Mouse (Mus musculus) spleen, postnatal 10 days (tissue): ENCODE results near the gene Cc2d1a.

Experiments
- DNase-seq, 2 experiments: peaks; one replicate each; pipeline ENCODE4 v3.0.0; 2021 to 2022; ENCODE audit warnings: low spot score in 2 of 2

Cc2d1a gene

GRCm38 (mm10) chr8:84104697-84105609 lies 42.8 kb downstream of the Cc2d1a start, which contains the start of gene Dcaf15:
Gene Dcaf15, minus strand, starts transcription at chr8:84104768.
- DNase-seq = peak; percentile 98 to 100

GRCm38 (mm10) chr8:84104221-84104620 lies 43.5 kb downstream of the Cc2d1a start:
- DNase-seq = peak in 1 of 2 experiments; percentile 80

- DNase-seq = peak in 1 of 2 experiments; percentile 25
Measured at GRCm38 (mm10) chr8:84103601-84104000, 44.1 kb downstream of the Cc2d1a start.

GRCm38 (mm10) chr8:84101476-84102270 lies 46.1 kb downstream of the Cc2d1a start:
- DNase-seq = no peak

- DNase-seq = no peak
Measured at GRCm38 (mm10) chr8:84098376-84098775, 49.4 kb downstream of the Cc2d1a start.

GRCm38 (mm10) chr8:84096061-84096460 lies 51.7 kb downstream of the Cc2d1a start:
- DNase-seq = no peak

GRCm38 (mm10) chr8:84090585-84090984 lies 57.2 kb downstream of the Cc2d1a start:
- no peak for DNase-seq

GRCm38 (mm10) chr8:84089277-84089676 lies 58.5 kb downstream of the Cc2d1a start:
- DNase-seq = no peak

GRCm38 (mm10) chr8:84087821-84088220 lies 59.9 kb downstream of the Cc2d1a start:
- DNase-seq = no peak

GRCm38 (mm10) chr8:84087156-84087555 lies 60.6 kb downstream of the Cc2d1a start:
- no peak for DNase-seq

- no peak for DNase-seq
Measured at GRCm38 (mm10) chr8:84084341-84085115, 63.2 kb downstream of the Cc2d1a start.

- no peak for DNase-seq
Measured at GRCm38 (mm10) chr8:84083829-84084241, 63.9 kb downstream of the Cc2d1a start.
